Mouse (Mus musculus) myocyte (in vitro differentiated cells): ENCODE data around the gene a.

Source experiments
- CEBPB ChIP-seq: IDR thresholded peaks from 2 replicates; pipeline ENCODE4 v1.6.1; 2011; ENCODE audit warnings: mild to moderate bottlenecking, moderate library complexity; ENCODE audit not compliant: poor library complexity, insufficient read depth, severe bottlenecking
- E2F4 ChIP-seq: IDR thresholded peaks from one replicate; pipeline ENCODE4 v1.6.1; 2011; ENCODE audit warnings: mild to moderate bottlenecking, control low read depth, moderate library complexity; ENCODE audit not compliant: insufficient read depth
- MAX ChIP-seq: IDR thresholded peaks from one replicate; pipeline ENCODE4 v1.6.1; 2011; ENCODE audit warnings: low read depth, mild to moderate bottlenecking, control low read depth
- MYOD1 ChIP-seq, 3 experiments: IDR thresholded peaks; one replicate each; pipeline ENCODE4 v1.6.1; 2011; ENCODE audit warnings: control low read depth in 2 of 3, low read depth in 2 of 3, mild to moderate bottlenecking in 2 of 3, moderate library complexity in 1 of 3; ENCODE audit not compliant: insufficient read length in 2 of 3, control insufficient read depth in 1 of 3
- MYOG ChIP-seq, 3 experiments: IDR thresholded peaks; one replicate each; pipeline ENCODE4 v1.6.1; 2011; ENCODE audit warnings: control low read depth in 2 of 3, low read depth in 2 of 3, mild to moderate bottlenecking in 2 of 3; ENCODE audit not compliant: insufficient read length in 2 of 3, control insufficient read depth in 1 of 3, insufficient read depth in 1 of 3
- POLR2A ChIP-seq: IDR thresholded peaks from one replicate; pipeline ENCODE4 v1.6.1; 2011; ENCODE audit warnings: low read depth, mild to moderate bottlenecking, control low read depth, moderate library complexity; ENCODE audit not compliant: insufficient read length
- POLR2AphosphoS2 ChIP-seq: IDR thresholded peaks from one replicate; pipeline ENCODE4 v1.6.1; 2011; ENCODE audit warnings: low read depth, control low read depth; ENCODE audit not compliant: insufficient read length
- REST ChIP-seq: IDR thresholded peaks from one replicate; pipeline ENCODE4 v1.6.1; 2011; ENCODE audit warnings: mild to moderate bottlenecking, control low read depth, moderate library complexity; ENCODE audit not compliant: insufficient read depth, insufficient read length
- SRF ChIP-seq: IDR thresholded peaks from one replicate; pipeline ENCODE4 v1.6.1; 2011; ENCODE audit warnings: low read depth; ENCODE audit not compliant: control insufficient read depth, insufficient read length
- TCF12 ChIP-seq: IDR thresholded peaks from one replicate; pipeline ENCODE4 v1.6.1; 2011; ENCODE audit warnings: mild to moderate bottlenecking, control low read depth; ENCODE audit not compliant: poor library complexity, insufficient read depth, severe bottlenecking
- TCF3 ChIP-seq: IDR thresholded peaks from one replicate; pipeline ENCODE4 v1.6.1; 2011; ENCODE audit warnings: low read depth, control low read depth; ENCODE audit not compliant: insufficient read length
- USF1 ChIP-seq: IDR thresholded peaks from one replicate; pipeline ENCODE4 v1.6.1; 2011; ENCODE audit warnings: low read depth, mild to moderate bottlenecking, control low read depth, moderate library complexity

DNA sequence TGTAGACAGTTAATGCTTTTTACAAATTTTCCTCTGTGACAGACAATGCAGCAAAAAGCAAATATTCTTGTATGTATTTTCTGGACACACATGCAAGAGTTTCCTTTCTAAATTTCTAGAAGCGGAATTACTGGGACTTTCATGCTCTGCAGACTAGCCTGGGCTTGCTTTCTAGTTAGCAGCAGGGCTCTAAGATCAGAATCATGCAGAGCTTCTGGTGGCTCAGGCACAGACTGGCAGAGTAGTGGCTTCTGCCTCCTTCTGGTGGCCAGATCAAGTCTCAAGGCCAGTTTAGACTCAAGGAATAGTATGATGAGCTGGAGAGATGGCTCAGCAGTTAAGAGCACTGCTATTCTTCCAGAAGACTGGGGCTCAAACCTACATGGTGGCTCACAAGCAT is 32.7 kb upstream of the a start:
- no peak for TF ChIP-seq MAX
- no peak for TF ChIP-seq POLR2A
- TF ChIP-seq TCF12: no peak
- no peak for TF ChIP-seq POLR2AphosphoS2
- TF ChIP-seq SRF: no peak
- TF ChIP-seq E2F4: no peak
- TF ChIP-seq MYOG (IDR thresholded peaks at IDR 0.05; ENCODE audit: control insufficient read depth in 1 of 3, insufficient read depth in 1 of 3, insufficient read length in 2 of 3, low read depth in 2 of 3): no peak
- TF ChIP-seq REST: no peak
- no peak for TF ChIP-seq USF1
- TF ChIP-seq CEBPB: no peak
- no peak for TF ChIP-seq MYOD1 (IDR thresholded peaks at IDR 0.05; ENCODE audit: control insufficient read depth in 1 of 3, insufficient read length in 2 of 3, low read depth in 2 of 3)
- TF ChIP-seq TCF3: no peak
